Mouse (Mus musculus): Measurements from ENCODE around the gene Rhbdl3.

DNA sequence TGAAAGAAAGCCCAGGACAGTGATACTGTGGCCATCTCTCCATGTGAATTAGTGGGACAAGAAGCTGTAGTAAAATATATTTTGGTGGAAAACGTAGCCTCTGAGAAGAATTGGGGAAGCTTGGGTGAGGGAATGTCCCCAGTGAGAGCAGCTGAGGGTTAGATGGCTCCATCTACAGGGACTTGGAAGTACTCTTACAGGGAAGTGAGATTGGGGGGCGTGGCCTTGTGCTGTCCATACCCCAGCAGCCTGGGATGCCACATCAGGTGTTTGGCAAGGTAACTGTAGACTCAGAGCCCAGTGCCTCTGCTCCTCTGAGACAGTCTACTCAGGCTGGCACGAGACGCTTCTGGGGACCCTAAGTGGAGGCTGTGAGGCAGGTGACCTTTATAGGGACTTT is 54.1 kb downstream of the Rhbdl3 start:
- TF ChIP-seq POLR2A (IDR thresholded peaks at IDR 0.05; ENCODE audit: borderline replicate concordance, control insufficient read depth, low read depth, low read length) (no peak), CTCF (IDR thresholded peaks at IDR 0.05; ENCODE audit: control insufficient read depth, insufficient read depth, low read length) (no peak)

Measured in bone marrow, adult 2 months (tissue).